15 mouse cellular contexts compared by ENCODE assay signal in the genomic region with DNA sequence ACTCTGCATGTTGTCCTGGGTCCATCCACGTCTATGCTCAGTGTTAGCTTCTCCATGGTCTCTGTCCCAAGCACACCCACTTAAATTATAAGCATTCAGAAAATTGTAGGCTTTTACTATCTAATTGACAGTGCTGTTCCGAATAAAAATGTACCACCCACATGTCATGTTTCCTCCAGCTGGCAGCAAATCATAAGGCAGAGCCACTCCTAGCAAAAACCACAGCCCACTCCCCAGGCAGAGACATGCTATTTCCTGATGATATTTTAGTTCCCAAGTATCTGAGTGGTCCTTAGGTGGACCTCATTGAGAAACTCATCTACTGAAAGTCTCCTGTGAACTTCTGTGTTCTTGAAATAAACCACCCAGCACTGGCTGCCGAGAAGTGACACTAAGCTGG.
"Had no signal": no experiment of that assay in that cellular context is flagged by ENCODE, and none has a peak within 500 bp of the region (broad histone marks: within the 10 kb centered on the region; RNA-seq: fewer than 3 reads in every experiment).

No protein-coding gene starts in this region.

- H3K9ac ChIP-seq: lung, embryonic 14.5 days; midbrain, embryonic 12.5 days; neural tube, embryonic 12.5 days; stomach, embryonic 15.5 days had no signal

- H3K27ac ChIP-seq: macrophage; midbrain, embryonic 12.5 days; neural tube, embryonic 12.5 days; stomach, embryonic 15.5 days; stomach, postnatal 0 days had no signal

- H3K9me3 ChIP-seq: megakaryocyte, embryonic 14.5 days; stomach, embryonic 15.5 days had no signal

- H3K4me3 ChIP-seq: megakaryocyte, embryonic 14.5 days; midbrain, embryonic 12.5 days; neural tube, embryonic 12.5 days; stomach, embryonic 15.5 days had no signal

- DNase-seq: lung, adult 18-20 months; lung, embryonic 14.5 days; lung, postnatal 10 days; lung, postnatal 36 days; midbrain, embryonic 14.5 days; right cerebral cortex, postnatal 14 days; thymus, adult 2 months; thymus, postnatal 25 days; thymus, postnatal 4 days had no signal

- H3K4me2 ChIP-seq: lung, embryonic 14.5 days; midbrain, embryonic 12.5 days; neural tube, embryonic 12.5 days; stomach, embryonic 15.5 days had no signal

- H3K4me1 ChIP-seq: megakaryocyte, embryonic 14.5 days; midbrain, embryonic 12.5 days; neural tube, embryonic 12.5 days; stomach, embryonic 15.5 days had no signal

- H3K36me3 ChIP-seq: midbrain, embryonic 12.5 days; neural tube, embryonic 12.5 days; stomach, embryonic 15.5 days had no signal

- H3K27me3 ChIP-seq: megakaryocyte, embryonic 14.5 days; midbrain, embryonic 12.5 days; neural tube, embryonic 12.5 days; stomach, embryonic 15.5 days had no signal
